Mouse (Mus musculus) olfactory bulb, adult 2 months (tissue): ENCODE data around the gene Prpf19.

ENCODE experiments used
- CTCF ChIP-seq: fragments of 200-500 bp; IDR thresholded peaks from 2 replicates; pipeline ENCODE4 v1.5.1; 2012; ENCODE audit warnings: low read depth, mild to moderate bottlenecking, low read length, moderate library complexity; ENCODE audit not compliant: insufficient read depth
- POLR2A ChIP-seq: fragments of 200-500 bp; IDR thresholded peaks from 2 replicates; pipeline ENCODE4 v1.6.1; 2012; ENCODE audit warnings: mild to moderate bottlenecking, low read depth, low read length, moderate library complexity; ENCODE audit not compliant: insufficient read depth

DNA sequence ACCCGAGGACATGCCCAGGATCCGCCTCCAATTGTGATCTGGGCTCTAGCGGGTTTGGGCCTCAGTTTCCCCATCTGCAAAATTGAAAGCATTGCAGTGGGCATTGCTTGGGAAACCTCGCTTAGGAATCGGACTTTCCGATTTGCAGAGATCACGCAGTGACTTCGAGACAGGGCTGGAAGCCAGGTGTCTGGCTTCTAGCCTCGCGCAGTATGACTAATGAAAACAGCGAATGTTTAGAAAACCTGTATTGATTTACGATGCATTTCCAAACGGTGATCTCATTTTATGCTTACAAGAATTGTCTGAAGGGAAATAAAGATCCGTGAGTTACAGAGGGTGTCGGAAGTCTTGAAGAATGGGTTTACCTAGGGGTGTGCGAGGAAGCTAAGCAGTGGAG, 677 bp downstream of the Prpf19 start:
- no peak for TF ChIP-seq POLR2A
- TF ChIP-seq CTCF, result no peak
